Mouse (Mus musculus): ENCODE data around the gene Kif5a.
"Not testable (repeated sequence)": the region's sequence is repeated elsewhere in the genome, so short reads cannot be mapped to it uniquely, and the experiment has no call there.

The Kif5a gene

GRCm38 (mm10) chr10:127262548-127263398, at the start of gene Kif5a:
Kif5a (minus strand) TSS chr10:127263348.
- DNase-seq (ENCODE audit: low spot score): peak; percentile 66

- DNase-seq (ENCODE audit: low spot score): no peak
Observed at GRCm38 (mm10) chr10:127312858-127313257, 49.7 kb upstream of the Kif5a start.

GRCm38 (mm10) chr10:127312356-127312676, 49.2 kb upstream of the Kif5a start:
- peak; percentile 86 for DNase-seq (ENCODE audit: low spot score)

GRCm38 (mm10) chr10:127311476-127312355, 48.6 kb upstream of the Kif5a start, which contains the start of gene Mars:
Mars (minus strand) TSS chr10:127311786.
- DNase-seq (ENCODE audit: low spot score): peak; percentile 88

- peak; percentile 49 for DNase-seq (ENCODE audit: low spot score)
Observed at GRCm38 (mm10) chr10:127310523-127311475, 47.7 kb upstream of the Kif5a start.

GRCm38 (mm10) chr10:127309167-127309566, 46.0 kb upstream of the Kif5a start:
- not testable (repeated sequence) for DNase-seq (ENCODE audit: low spot score)

- DNase-seq (ENCODE audit: low spot score): peak; percentile 39
Observed at GRCm38 (mm10) chr10:127303136-127303535, 40.0 kb upstream of the Kif5a start.

GRCm38 (mm10) chr10:127300361-127300760, 37.2 kb upstream of the Kif5a start:
- no peak for DNase-seq (ENCODE audit: low spot score)

GRCm38 (mm10) chr10:127297015-127297871, 34.1 kb upstream of the Kif5a start:
- DNase-seq (ENCODE audit: low spot score): no peak

- peak; percentile 43 for DNase-seq (ENCODE audit: low spot score)
Observed at GRCm38 (mm10) chr10:127295986-127296794, 33.0 kb upstream of the Kif5a start.

GRCm38 (mm10) chr10:127294895-127295510, 31.9 kb upstream of the Kif5a start:
- no peak for DNase-seq (ENCODE audit: low spot score)

- no peak for DNase-seq (ENCODE audit: low spot score)
Observed at GRCm38 (mm10) chr10:127293590-127294113, 30.5 kb upstream of the Kif5a start.

GRCm38 (mm10) chr10:127292987-127293538, 29.9 kb upstream of the Kif5a start:
- DNase-seq (ENCODE audit: low spot score): no peak

- no peak for DNase-seq (ENCODE audit: low spot score)
Observed at GRCm38 (mm10) chr10:127291881-127292638, 28.9 kb upstream of the Kif5a start.

- peak; percentile 76 for DNase-seq (ENCODE audit: low spot score)
Observed at GRCm38 (mm10) chr10:127290930-127291880, 28.1 kb upstream of the Kif5a start.

GRCm38 (mm10) chr10:127290307-127290929, 27.3 kb upstream of the Kif5a start:
- DNase-seq (ENCODE audit: low spot score): peak; percentile 100
